Mouse (Mus musculus) forebrain, embryonic 14.5 days (tissue): ENCODE results near the gene Bahcc1. TPM values are rescaled to one million over a fixed set of nuclear protein-coding genes. Genes with fewer than 3 reads are reported as not detected.

Experiments used
- ATAC-seq: fragments of 200-750 bp; cut with Nextera tagmentation; 2 replicates; pipeline ENCODE4 v1.8.0; 2017; ENCODE audit warnings: mild to moderate bottlenecking, moderate library complexity
- DNase-seq: peaks from one replicate; pipeline ENCODE4 v3.0.0-alpha.2; 2015; ENCODE audit warnings: low spot score
- H3K27ac ChIP-seq: fragments of 300-500 bp; sonication (generic); 2 replicates; pipeline ENCODE4 v1.5.1; 2014; ENCODE audit warnings: low read depth, mild to moderate bottlenecking, control low read depth, low read length, moderate library complexity
- H3K27me3 ChIP-seq: fragments of 300-500 bp; sonication (generic); replicated peaks from 2 replicates; pipeline ENCODE4 v1.6.1; 2014; ENCODE audit warnings: low read length, control low read depth, mixed read lengths; ENCODE audit not compliant: control insufficient read depth, insufficient read depth
- H3K36me3 ChIP-seq: fragments of 300-500 bp; sonication (generic); 2 replicates; pipeline ENCODE4 v1.6.1; 2014; ENCODE audit warnings: low read length, control low read depth; ENCODE audit not compliant: control insufficient read depth, insufficient read depth
- H3K4me1 ChIP-seq: fragments of 300-500 bp; sonication (generic); 2 replicates; pipeline ENCODE4 v1.6.1; 2014; ENCODE audit warnings: antibody characterized with exemption, low read length, control low read depth; ENCODE audit not compliant: control insufficient read depth, insufficient read depth
- H3K4me2 ChIP-seq: fragments of 300-500 bp; sonication (generic); 2 replicates; pipeline ENCODE4 v1.6.1; 2014; ENCODE audit warnings: mild to moderate bottlenecking, control low read depth, low read length
- H3K4me3 ChIP-seq: fragments of 300-500 bp; sonication (generic); 2 replicates; pipeline ENCODE4 v1.5.1; 2014; ENCODE audit warnings: low read depth, low read length, control low read depth
- H3K9ac ChIP-seq: fragments of 300-500 bp; sonication (generic); 2 replicates; pipeline ENCODE4 v1.6.1; 2014; ENCODE audit warnings: mild to moderate bottlenecking, low read length, control low read depth, moderate library complexity
- H3K9me3 ChIP-seq: fragments of 300-500 bp; sonication (generic); replicated peaks from 2 replicates; pipeline ENCODE4 v1.6.1; 2016; ENCODE audit warnings: low read length, control low read depth, mixed read lengths; ENCODE audit not compliant: control insufficient read depth
- WGBS: fragments of 180-500 bp; shearing (Covaris S2); extraction: QIAGEN DNeasy Blood & Tissue Kit; methylation state at CpG from one replicate; pipeline ENCODE4 v1.1.7; 2014; 5-methylcytosine and 5-hydroxymethylcytosine counted together
- polyA plus RNA-seq: library from polyadenylated mRNA; unstranded; fragments of >200 nt; fragmentation: Nextera tagmentation; extraction: Ambion mirVana; gene quantifications from 2 replicates; pipeline ENCODE4 v1.2.1, GENCODE M21; 2014

The Bahcc1 gene
- polyA plus RNA-seq, 1 experiment from 2014 or later = 12.6 TPM

DNA sequence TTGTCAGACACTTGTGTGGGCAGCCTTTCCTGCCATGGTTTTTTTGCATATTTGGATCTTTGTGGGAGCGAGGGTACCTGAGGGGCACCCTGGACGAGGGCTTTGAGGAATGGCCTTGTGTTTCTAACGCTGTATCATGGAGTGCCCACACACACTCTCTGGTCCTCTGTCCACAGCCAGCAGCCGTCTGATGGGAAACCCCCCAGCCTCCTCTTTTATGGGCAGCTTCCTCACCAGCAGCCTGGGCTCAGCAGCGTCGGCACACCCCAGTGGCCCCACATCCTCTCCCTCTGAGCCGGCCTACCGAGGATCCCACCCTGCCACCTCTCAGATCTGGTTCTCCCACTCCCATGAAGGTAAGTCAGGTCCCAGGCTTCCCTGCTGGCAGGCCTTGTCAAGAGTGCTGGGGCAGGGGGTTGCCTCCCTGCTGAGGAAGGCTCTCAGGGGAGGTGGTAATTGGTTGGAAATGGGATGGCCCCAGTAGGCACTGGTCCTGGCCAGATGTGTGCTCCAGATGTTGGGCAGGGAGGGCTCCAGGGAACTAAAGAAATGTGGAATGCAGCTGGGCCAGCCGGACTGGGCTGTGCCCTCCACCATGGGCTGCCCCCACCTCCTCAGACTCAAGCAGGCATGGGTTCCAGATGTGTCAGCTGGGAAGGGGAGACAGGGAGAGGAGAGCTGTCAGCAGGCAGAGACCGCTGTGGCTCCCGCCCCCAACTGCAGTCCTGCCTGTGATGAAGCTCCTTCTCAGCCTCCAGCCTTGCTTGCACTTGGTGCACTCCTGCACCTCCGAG, 26.3 kb downstream of the Bahcc1 start:
- Histone ChIP-seq H3K9me3 (no peaks in the 10 kb centered on the region), H3K4me1 (peaks cover 91% of the 10 kb centered on the region), H3K9ac (no peak overlapping the region), H3K4me2 (no peak overlapping the region), H3K27me3 (0 out of 2 replicates have a peak, but pooled peaks cover 3% of the 10 kb centered on the region), H3K4me3 (no peak overlapping the region), H3K27ac (peak overlapping the region; percentile 73; the same call in 1 of the 2 replicates), H3K36me3 (no peaks in the 10 kb centered on the region)
- ATAC-seq = no peak
- no peak for DNase-seq
- 65% methylated on average over 12 of the region's 12 CpGs for WGBS

DNA sequence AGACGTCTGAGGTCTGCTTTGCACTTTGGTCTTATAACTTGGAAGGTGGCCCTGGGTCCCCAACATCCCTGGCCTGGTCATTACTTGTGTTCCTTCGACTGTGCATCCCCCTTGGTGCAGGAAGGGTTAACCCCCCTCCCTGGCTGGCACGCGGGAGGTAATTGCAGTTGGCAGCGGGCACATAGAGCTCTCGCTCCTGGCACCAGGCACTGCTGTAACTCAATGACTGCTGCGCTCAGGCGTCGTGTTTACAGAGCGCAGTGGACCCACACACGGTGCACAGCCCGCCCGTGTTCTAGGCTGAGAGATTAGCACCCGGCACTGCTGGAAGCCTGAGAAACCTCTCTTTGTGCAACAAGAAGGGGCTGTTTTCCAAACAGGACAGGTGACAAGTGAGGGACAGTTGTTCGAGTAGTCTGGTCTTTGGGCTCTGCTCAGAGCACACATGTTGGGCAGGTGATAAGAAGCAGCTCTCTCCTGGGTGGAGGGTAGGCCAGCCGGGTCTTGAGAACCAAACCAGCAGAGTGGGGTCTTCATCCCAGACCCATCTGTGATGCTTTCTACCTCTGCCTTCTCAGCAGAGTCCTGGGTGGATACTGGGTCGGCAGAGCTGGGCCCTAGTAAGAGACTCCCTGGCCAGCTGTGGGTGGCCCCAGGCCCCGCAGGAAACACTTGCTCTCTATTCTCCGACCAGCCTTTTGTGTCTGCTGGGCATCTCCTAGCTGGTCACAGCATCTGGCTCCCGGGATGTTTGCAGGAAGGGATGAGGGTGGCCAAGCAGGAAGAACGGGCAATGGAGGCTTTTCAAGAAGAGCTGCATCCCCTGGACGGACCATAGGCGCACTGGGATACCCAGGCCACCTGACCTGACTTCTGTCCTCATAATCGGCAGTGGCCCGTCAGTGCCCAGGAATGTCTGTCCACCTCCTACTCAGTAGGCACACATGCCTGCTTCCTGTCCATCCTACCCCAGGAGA, 27.3 kb downstream of the Bahcc1 start:
- no peak overlapping the region for H3K9ac ChIP-seq
- no peaks in the 10 kb centered on the region for H3K9me3 ChIP-seq
- ATAC-seq (peak; percentile 54), DNase-seq (peak; percentile 94)
- H3K4me1 ChIP-seq = peaks cover 89% of the 10 kb centered on the region
- H3K4me2 ChIP-seq = peak overlapping the region; percentile 26; the same call in 1 of the 2 replicates
- no peaks in the 10 kb centered on the region for H3K36me3 ChIP-seq
- 0 out of 2 replicates have a peak, but pooled peaks cover 3% of the 10 kb centered on the region for H3K27me3 ChIP-seq
- peak overlapping the region; percentile 85; the same call in 1 of the 2 replicates for H3K27ac ChIP-seq
- WGBS = 36% methylated on average over 25 of the region's 25 CpGs
- H3K4me3 ChIP-seq = no peak overlapping the region

DNA sequence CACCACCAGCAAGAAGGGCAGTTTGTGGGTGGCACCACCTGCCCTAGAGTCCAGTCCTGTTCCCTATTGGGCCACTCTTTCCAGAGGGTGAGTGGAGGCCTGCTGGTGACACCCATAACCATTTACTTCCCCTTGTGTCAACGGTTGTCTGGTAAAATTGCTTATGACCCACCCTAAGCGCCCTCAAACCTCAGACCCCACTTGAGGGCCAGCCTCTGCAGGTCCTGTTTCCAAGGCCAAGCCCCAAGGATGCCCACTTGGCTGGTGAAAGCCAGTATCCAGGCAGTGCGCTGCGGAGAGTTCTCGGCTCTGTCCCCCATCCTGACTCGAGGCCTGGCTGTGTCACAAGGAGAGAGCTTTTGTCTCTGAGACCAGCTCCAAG, 28.0 kb downstream of the Bahcc1 start:
- H3K4me1 ChIP-seq = peaks cover 82% of the 10 kb centered on the region
- H3K9me3 ChIP-seq = no peaks in the 10 kb centered on the region
- no peak for ATAC-seq
- no peak overlapping the region for H3K4me3 ChIP-seq
- DNase-seq = no peak
- 0 out of 2 replicates have a peak, but pooled peaks cover 3% of the 10 kb centered on the region for H3K27me3 ChIP-seq
- H3K9ac ChIP-seq = no peak overlapping the region
- peak overlapping the region; percentile 85; the same call in 1 of the 2 replicates for H3K27ac ChIP-seq
- no peaks in the 10 kb centered on the region for H3K36me3 ChIP-seq
- WGBS = 68% methylated on average over 6 of the region's 6 CpGs
- 0 out of 2 replicates have a peak overlapping the region, but pooled peaks have one; percentile 8 for H3K4me2 ChIP-seq

- Histone ChIP-seq H3K4me1 (peaks cover 73% of the 10 kb centered on the region), H3K27me3 (0 out of 2 replicates have a peak, but pooled peaks cover 3% of the 10 kb centered on the region), H3K27ac (peak overlapping the region; percentile 85), H3K4me2 (peak overlapping the region; percentile 18), H3K36me3 (no peaks in the 10 kb centered on the region), H3K9ac (no peak overlapping the region), H3K4me3 (no peak overlapping the region), H3K9me3 (no peaks in the 10 kb centered on the region)
- 6% methylated on average over 18 of the region's 20 CpGs for WGBS
- DNase-seq (peak; percentile 94), ATAC-seq (peak; percentile 88)
Measured at GRCm38 (mm10) chr11:120261416-120262355, 28.9 kb downstream of the Bahcc1 start.

- 12% methylated on average over 8 of the region's 8 CpGs for WGBS
- DNase-seq (peak; percentile 96), ATAC-seq (peak; percentile 64)
- Histone ChIP-seq H3K27ac (peak overlapping the region; percentile 85), H3K4me1 (peaks cover 66% of the 10 kb centered on the region), H3K27me3 (0 out of 2 replicates have a peak, but pooled peaks cover 3% of the 10 kb centered on the region), H3K4me3 (no peak overlapping the region), H3K36me3 (no peaks in the 10 kb centered on the region), H3K4me2 (peak overlapping the region; percentile 18; the same call in 1 of the 2 replicates), H3K9me3 (no peaks in the 10 kb centered on the region), H3K9ac (no peak overlapping the region; the same call in 1 of the 2 replicates)
Measured at GRCm38 (mm10) chr11:120262356-120262901, 29.7 kb downstream of the Bahcc1 start.

DNA sequence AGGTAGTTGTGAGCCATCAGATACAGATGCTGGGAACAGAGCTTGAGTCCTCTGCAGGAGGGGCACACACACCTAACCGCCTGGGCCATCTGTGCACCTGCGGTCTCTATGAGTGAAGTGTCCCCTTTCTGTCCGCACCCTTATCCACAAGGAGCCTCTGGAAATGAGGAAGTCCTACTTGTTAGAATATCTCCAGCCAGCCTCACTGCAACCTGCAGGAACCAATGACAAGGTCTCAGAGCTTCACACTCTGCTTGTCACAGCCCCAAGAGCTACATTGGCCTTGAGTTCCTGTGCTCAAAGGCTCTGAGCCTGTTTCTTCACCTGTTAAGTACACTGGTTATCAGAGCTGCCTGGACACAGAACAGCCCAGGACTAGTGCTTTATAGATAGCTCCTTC, 30.4 kb downstream of the Bahcc1 start:
- H3K27ac ChIP-seq = no peak overlapping the region
- ATAC-seq = no peak
- H3K4me2 ChIP-seq = no peak overlapping the region
- H3K4me3 ChIP-seq = no peak overlapping the region
- no peaks in the 10 kb centered on the region for H3K9me3 ChIP-seq
- H3K9ac ChIP-seq = no peak overlapping the region
- no peak for DNase-seq
- 0 out of 2 replicates have a peak, but pooled peaks cover 3% of the 10 kb centered on the region for H3K27me3 ChIP-seq
- no peaks in the 10 kb centered on the region for H3K36me3 ChIP-seq
- peaks cover 64% of the 10 kb centered on the region for H3K4me1 ChIP-seq
- WGBS = 94% methylated on average over 3 of the region's 3 CpGs

- Histone ChIP-seq H3K4me3 (no peak overlapping the region), H3K9ac (no peak overlapping the region), H3K36me3 (no peaks in the 10 kb centered on the region), H3K4me1 (peaks cover 66% of the 10 kb centered on the region), H3K9me3 (no peaks in the 10 kb centered on the region), H3K4me2 (no peak overlapping the region), H3K27me3 (0 out of 2 replicates have a peak, but pooled peaks cover 3% of the 10 kb centered on the region), H3K27ac (no peak overlapping the region)
- WGBS = 76% methylated on average over 6 of the region's 6 CpGs
- DNase-seq (no peak), ATAC-seq (no peak)
Measured at GRCm38 (mm10) chr11:120264008-120264407, 31.3 kb downstream of the Bahcc1 start.
